Mouse (Mus musculus) B cell, adult 67 days (primary cell): ENCODE data around the gene Ankub1. TPM values are rescaled to one million over a fixed set of nuclear protein-coding genes. Genes with fewer than 3 reads are reported as not detected.

Source experiments
- total RNA-seq, 2 experiments: library from RNA; stranded (reverse); gene quantifications; 4 replicates each; pipeline ENCODE4 v1.2.4; 2023

The Ankub1 gene
- not detected for total RNA-seq

DNA sequence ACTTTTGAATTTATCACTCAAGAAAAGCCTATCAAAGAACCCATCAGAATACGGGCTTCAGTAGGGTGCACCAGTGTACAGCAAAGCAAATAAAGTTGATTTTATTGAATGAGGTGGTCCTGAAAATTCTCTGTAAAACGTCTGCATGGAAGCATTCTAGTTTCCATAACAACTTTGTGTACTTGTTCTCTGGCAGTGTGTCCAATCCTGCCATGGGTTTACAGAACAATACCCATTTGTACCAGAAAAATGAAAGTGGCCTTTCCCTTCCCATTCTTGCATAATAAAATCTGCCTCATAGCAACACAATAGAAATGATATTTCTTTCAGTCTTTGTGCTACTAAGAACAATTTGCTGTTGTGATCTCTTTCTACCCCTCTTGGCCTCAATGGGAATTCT, at the start of gene Ankub1:
Gene Ankub1, minus strand, starts transcription at position 81 of the 400 bp plus-strand sequence.

DNA sequence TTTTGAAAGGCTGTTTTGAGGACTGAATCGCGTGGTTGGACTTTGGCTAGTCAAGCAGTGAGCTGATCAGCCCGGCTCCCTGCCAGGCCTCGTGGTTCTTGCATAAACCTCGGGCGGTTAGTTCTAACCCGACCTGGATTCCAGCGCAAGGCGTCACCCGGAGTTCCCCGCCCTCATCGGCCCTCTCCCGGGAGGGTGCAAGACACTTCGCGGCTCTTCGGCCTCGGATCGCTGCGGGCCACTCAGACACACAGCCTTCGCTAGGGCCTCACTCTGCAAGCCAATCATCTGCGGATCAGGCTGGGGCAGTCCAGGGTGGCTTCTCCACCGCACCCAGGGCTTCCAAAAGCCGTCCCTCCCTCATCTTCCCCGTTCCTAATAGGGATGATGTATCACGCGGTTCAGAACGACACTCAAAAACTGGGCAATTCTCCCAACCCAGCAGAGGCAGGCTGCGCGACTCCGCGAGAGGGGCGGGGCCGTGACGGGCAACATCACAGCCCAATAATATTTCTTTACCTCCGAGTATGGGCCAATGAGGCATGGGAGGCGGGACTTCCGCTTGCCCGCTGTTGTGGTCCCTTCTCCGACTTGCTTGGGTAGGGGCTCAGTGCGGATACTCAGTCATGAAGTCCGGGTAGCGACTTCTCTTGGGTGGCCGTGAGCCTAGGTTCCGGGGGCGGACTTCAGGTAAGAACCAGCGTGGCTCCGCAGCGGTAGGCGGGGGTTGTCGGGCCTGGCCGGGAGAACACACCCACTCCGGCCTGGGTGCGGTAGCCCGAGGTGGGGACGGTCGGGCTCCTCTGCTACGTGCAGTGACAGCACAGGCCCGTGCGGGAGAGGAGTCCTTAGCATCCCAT, 43.1 kb upstream of the Ankub1 start, which contains the start of gene Rnf13:
Gene Rnf13, plus strand, starts transcription at position 552 of the 860 bp plus-strand sequence.

GRCm38 (mm10) chr3:57651231-57651864, 41.3 kb downstream of the Ankub1 start, which contains the start of gene Commd2:
Gene Commd2 (minus strand): TSS chr3:57651715.

Other genes starting within 250 kb of the Ankub1 start
- not detected for gene Wwtr1, start 116.9 kb downstream of the Ankub1 start, total RNA-seq
- gene Commd2, start 41.1 kb downstream of the Ankub1 start, total RNA-seq = 10 to 100 TPM; 25.6 to 27.4 TPM
- gene Rnf13, start 43.3 kb upstream of the Ankub1 start, total RNA-seq = 10 to 100 TPM; 79.2 to 81.8 TPM
- 1 to 10 TPM in 1 of 2 experiments, under 1 TPM in 1; 0.39 to 1.6 TPM for gene Pfn2, start 155.3 kb upstream of the Ankub1 start, total RNA-seq